Mouse (Mus musculus): ENCODE results near the gene Cpsf6.

- TF ChIP-seq CTCF (IDR thresholded peaks at IDR 0.05; ENCODE audit: borderline replicate concordance, extremely low read depth, insufficient read depth, insufficient read length) (peak; percentile 76; the same call in 1 of the 2 replicates), POLR2A (IDR thresholded peaks at IDR 0.05; ENCODE audit: borderline replicate concordance, extremely low read depth, insufficient read depth, insufficient read length, poor library complexity, severe bottlenecking) (no peak)
Observed at GRCm38 (mm10) chr10:117363106-117363505, 16.7 kb downstream of the Cpsf6 start.
